Mouse (Mus musculus): ENCODE measurements at regions not wholly inside any gene's neighbourhood (a gene's known extent, or its start where the extent isn't known, plus 50 kb on each side); places are given as distances from the start of the nearest gene placed in this dataset.

DNA sequence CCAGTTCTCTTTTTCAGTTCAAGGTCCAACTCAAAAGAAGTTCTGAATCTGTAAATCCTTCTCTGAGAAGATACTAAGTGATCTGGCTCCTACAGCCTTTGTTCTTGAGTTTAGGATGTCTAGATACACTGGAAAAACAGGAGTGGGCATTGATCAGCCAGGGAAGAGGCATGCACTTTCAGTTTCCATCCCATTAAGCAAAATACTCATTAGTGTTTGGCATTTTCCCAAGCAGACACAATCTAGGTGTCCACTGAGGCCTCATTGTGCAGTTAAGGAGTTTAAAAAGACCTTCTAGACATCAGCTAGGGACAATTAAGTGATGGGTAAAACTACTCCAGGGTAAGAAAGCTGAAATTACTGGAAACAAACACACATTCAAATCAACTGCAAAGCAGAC lies 74.3 kb upstream of the Zfp770 start:
- no peak for TF ChIP-seq POLR2A (IDR thresholded peaks at IDR 0.05; ENCODE audit: extremely low read depth, insufficient read depth, low read length)
- no peak for TF ChIP-seq CTCF (IDR thresholded peaks at IDR 0.05; ENCODE audit: extremely low read depth, insufficient read depth, low read length)

All from cortical plate, adult 2 months (tissue).